Mouse (Mus musculus) lung, embryonic 14.5 days (tissue): ENCODE measurements at regions not wholly inside any gene's neighbourhood (a gene's known extent, or its start where the extent isn't known, plus 50 kb on each side); places are given as distances from the start of the nearest gene placed in this dataset.
A peak's percentile ranks its signal among the peaks of the same experiment; 100 is the strongest.
"Not testable (repeated sequence)": the region's sequence is repeated elsewhere in the genome, so short reads cannot be mapped to it uniquely, and the experiment has no call there.

ENCODE experiments used
- ATAC-seq: fragments of 200-750 bp; cut with Nextera tagmentation; 2 replicates; pipeline ENCODE4 v1.8.0; 2017; ENCODE audit warnings: mild to moderate bottlenecking, moderate TSS enrichment, moderate library complexity; ENCODE audit not compliant: insufficient read depth
- DNase-seq: peaks from one replicate; pipeline ENCODE4 v3.0.0-alpha.2; 2015
- H3K27ac ChIP-seq: fragments of 300-500 bp; sonication (generic); 2 replicates; pipeline ENCODE4 v1.5.1; 2014; ENCODE audit warnings: low read depth, mild to moderate bottlenecking, moderate library complexity
- H3K27me3 ChIP-seq: fragments of 300-500 bp; sonication (generic); 2 replicates; pipeline ENCODE4 v1.6.1; 2014; ENCODE audit warnings: low read length, control low read depth; ENCODE audit not compliant: insufficient read depth
- H3K36me3 ChIP-seq: fragments of 300-500 bp; sonication (generic); 2 replicates; pipeline ENCODE4 v1.6.1; 2014; ENCODE audit warnings: control low read depth; ENCODE audit not compliant: insufficient read depth
- H3K4me1 ChIP-seq: fragments of 300-500 bp; sonication (generic); 2 replicates; pipeline ENCODE4 v1.6.1; 2014; ENCODE audit warnings: antibody characterized with exemption, control low read depth; ENCODE audit not compliant: insufficient read depth
- H3K4me2 ChIP-seq: fragments of 300-500 bp; sonication (generic); 2 replicates; pipeline ENCODE4 v1.6.1; 2014; ENCODE audit warnings: mild to moderate bottlenecking
- H3K4me3 ChIP-seq: fragments of 300-500 bp; sonication (generic); 2 replicates; pipeline ENCODE4 v1.5.1; 2014; ENCODE audit warnings: low read depth, low read length
- H3K9ac ChIP-seq: fragments of 300-500 bp; sonication (generic); 2 replicates; pipeline ENCODE4 v1.6.1; 2014
- H3K9me3 ChIP-seq: fragments of 300-500 bp; sonication (generic); 2 replicates; pipeline ENCODE4 v1.6.1; 2016; ENCODE audit warnings: low read depth, low read length, control low read depth
- CTCF ChIP-seq: IDR thresholded peaks from 2 replicates; pipeline ENCODE4 v1.5.1; 2016; ENCODE audit warnings: antibody characterized with exemption, low read depth
- WGBS: fragments of 180-500 bp; shearing (Covaris S2); extraction: QIAGEN DNeasy Blood & Tissue Kit; methylation state at CpG from one replicate; pipeline ENCODE4 v1.1.7; 2014; 5-methylcytosine and 5-hydroxymethylcytosine counted together

DNA sequence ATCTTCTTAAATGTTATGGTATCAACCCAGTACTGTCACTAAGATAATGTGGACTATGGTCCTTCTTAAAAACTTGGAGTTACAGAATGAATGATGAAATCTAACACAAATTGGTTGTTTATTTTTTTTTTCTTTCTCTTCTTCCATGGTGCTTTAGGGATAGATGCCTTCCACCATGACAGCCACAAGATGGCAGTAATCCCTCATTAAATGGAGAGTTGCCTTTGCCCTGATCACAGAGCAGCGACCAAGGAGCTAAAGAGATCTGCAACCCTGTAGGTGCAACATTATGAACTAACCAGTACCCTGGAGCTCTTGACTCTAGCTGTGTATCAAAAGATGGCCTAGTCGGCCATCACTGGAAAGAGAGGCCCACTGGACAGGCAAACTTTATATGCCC, 453.0 kb upstream of the Fam241a start:
- H3K36me3 ChIP-seq, H3K4me3 ChIP-seq, H3K27ac ChIP-seq, H3K9me3 ChIP-seq, ATAC-seq, H3K27me3 ChIP-seq, H3K4me1 ChIP-seq, H3K4me2 ChIP-seq, H3K9ac ChIP-seq: not testable (repeated sequence)
- TF ChIP-seq CTCF: peak; percentile 78
- 11% methylated on average over 2 of the region's 2 CpGs for WGBS
- DNase-seq: peak; percentile 86

DNA sequence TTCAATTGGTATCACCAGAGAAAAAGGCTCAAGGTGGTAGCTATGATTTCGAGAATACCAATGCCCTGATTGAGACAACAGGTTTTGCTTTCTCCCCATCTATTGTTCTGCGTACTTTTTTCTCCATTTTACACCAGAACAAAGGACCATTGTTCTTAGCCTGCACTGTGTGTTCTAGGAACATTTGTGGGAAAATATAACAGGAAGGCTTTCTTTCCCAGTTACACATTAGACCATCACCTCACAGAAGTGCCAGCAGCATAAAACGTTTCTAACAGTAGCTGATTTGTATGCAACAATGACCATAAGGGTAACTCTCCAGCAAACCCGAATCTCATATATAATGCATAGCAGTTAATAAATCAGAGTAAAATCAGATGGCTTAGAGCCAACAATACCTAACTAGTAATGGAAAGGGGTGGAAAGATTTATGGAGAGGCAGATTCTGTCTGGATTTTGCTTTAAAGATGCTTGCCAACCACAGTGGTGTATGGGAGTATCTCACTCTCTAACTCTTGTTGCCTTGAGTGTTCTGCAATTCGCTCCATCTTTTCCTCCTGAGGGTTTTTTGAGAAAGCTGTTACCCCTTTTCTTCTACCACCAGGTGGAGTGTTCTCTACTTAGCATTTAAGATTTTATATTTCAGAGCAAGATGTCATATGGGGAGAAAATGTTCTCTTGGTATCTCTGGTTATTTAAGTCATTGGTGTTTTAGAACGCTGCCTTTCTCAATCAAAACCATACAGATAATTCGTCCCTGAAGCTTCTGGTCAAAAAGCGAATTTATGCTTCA, 451.9 kb upstream of the Fam241a start:
- no peak overlapping the region for H3K4me3 ChIP-seq
- no peak overlapping the region for H3K27ac ChIP-seq
- ATAC-seq (no peak), DNase-seq (peak; percentile 55)
- no peak overlapping the region for H3K4me2 ChIP-seq
- peaks cover 3% of the 10 kb centered on the region; the same call in 1 of the 2 replicates for H3K27me3 ChIP-seq
- TF ChIP-seq CTCF: peak; percentile 39
- no peak overlapping the region for H3K9ac ChIP-seq
- no peaks in the 10 kb centered on the region for H3K36me3 ChIP-seq
- H3K9me3 ChIP-seq: no peaks in the 10 kb centered on the region
- no peaks in the 10 kb centered on the region for H3K4me1 ChIP-seq
- 52% methylated on average over 8 of the region's 8 CpGs for WGBS

DNA sequence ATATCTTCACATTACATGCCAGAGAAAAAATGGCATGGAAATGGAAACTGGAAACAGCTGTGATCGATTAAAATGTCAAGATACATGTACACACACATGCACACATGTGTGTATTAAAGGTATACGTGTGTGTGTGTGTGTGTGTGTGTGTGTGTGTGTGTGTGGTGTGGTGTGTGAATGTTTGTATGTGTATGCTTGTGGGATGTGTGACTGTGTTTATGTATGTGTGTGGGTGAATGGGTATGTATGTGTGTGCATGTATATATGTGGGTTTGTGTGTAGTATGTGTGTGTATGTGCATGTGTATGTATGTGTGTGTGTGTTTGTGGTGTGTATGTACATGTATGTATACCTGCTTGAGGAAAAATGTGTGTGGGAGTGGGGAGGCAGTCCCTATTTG, 441.4 kb upstream of the Fam241a start:
- no peak for DNase-seq
- Histone ChIP-seq H3K4me2 (no peak overlapping the region), H3K36me3 (no peaks in the 10 kb centered on the region), H3K27ac (no peak overlapping the region), H3K9ac (no peak overlapping the region), H3K4me1 (no peaks in the 10 kb centered on the region), H3K9me3 (no peaks in the 10 kb centered on the region), H3K27me3 (no peaks in the 10 kb centered on the region), H3K4me3 (no peak overlapping the region)
- ATAC-seq: peak; percentile 28; the same call in 1 of the 2 replicates
- TF ChIP-seq CTCF: no peak
- 56% methylated on average over 2 of the region's 2 CpGs for WGBS

GRCm38 (mm10) chr3:128337031-128337430, 440.9 kb upstream of the Fam241a start:
- TF ChIP-seq CTCF: peak; percentile 96

GRCm38 (mm10) chr3:128327677-128328076, 431.6 kb upstream of the Fam241a start:
- Histone ChIP-seq H3K4me2 (no peak overlapping the region), H3K27ac (no peak overlapping the region), H3K27me3 (no peaks in the 10 kb centered on the region), H3K9ac (no peak overlapping the region), H3K4me3 (no peak overlapping the region), H3K9me3 (no peaks in the 10 kb centered on the region), H3K36me3 (no peaks in the 10 kb centered on the region), H3K4me1 (no peaks in the 10 kb centered on the region)
- 70% methylated on average over 5 of the region's 5 CpGs for WGBS
- DNase-seq (no peak), ATAC-seq (no peak)
- no peak for TF ChIP-seq CTCF

More at GRCm38 (mm10) chr3:128337031-128337430, 440.9 kb upstream of the Fam241a start:
- 16% methylated on average over 5 of the region's 5 CpGs for WGBS
- Histone ChIP-seq H3K36me3 (no peaks in the 10 kb centered on the region), H3K9me3 (no peaks in the 10 kb centered on the region), H3K27ac (no peak overlapping the region), H3K4me2 (no peak overlapping the region), H3K9ac (no peak overlapping the region), H3K4me1 (no peaks in the 10 kb centered on the region), H3K27me3 (no peaks in the 10 kb centered on the region), H3K4me3 (no peak overlapping the region)
- ATAC-seq (peak; percentile 91), DNase-seq (peak; percentile 93)

DNA sequence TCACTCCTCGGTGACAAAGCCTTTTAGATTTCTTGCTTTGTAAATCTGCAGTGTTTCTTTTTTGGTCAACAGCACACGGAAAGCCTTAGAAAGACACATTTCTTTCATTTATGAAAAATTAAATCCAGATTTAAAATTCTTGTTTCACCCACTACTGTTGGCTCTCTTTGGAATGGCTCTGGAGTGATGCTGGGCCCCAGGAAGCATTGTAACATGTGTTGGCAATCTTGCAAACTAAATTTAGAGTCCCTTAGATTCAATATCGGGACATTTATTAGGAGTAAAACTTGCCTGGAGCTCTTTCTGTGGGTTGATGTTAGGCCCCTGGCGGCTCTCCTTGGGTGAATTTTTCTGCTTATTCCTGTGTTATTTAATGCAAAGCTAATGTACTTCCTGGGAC, 405.2 kb upstream of the Fam241a start:
- TF ChIP-seq CTCF: no peak
- Histone ChIP-seq H3K27me3 (no peaks in the 10 kb centered on the region), H3K4me2 (no peak overlapping the region)

GRCm38 (mm10) chr3:128298110-128298509, 402.0 kb upstream of the Fam241a start:
- Histone ChIP-seq H3K27me3 (no peaks in the 10 kb centered on the region), H3K4me1 (no peaks in the 10 kb centered on the region), H3K4me3 (no peak overlapping the region), H3K9ac (no peak overlapping the region), H3K9me3 (no peaks in the 10 kb centered on the region), H3K36me3 (no peaks in the 10 kb centered on the region), H3K4me2 (no peak overlapping the region; the same call in 1 of the 2 replicates), H3K27ac (no peak overlapping the region)
- no peak for TF ChIP-seq CTCF
- 51% methylated on average over 9 of the region's 9 CpGs for WGBS
- no peak for DNase-seq
- no peak for ATAC-seq

More for the DNA sequence above, 405.2 kb upstream of the Fam241a start:
- H3K4me1 ChIP-seq: no peaks in the 10 kb centered on the region
- H3K9me3 ChIP-seq: no peaks in the 10 kb centered on the region
- ATAC-seq (no peak), DNase-seq (no peak)
- no peak overlapping the region for H3K9ac ChIP-seq
- H3K27ac ChIP-seq: no peak overlapping the region
- 83% methylated on average over 4 of the region's 4 CpGs for WGBS
- H3K36me3 ChIP-seq: no peaks in the 10 kb centered on the region
- H3K4me3 ChIP-seq: no peak overlapping the region
